Mouse (Mus musculus): ENCODE data around the gene Cdk16. TPM values are rescaled to one million over a fixed set of nuclear protein-coding genes. Genes with fewer than 3 reads are reported as not detected.

The Cdk16 gene
- 129 and 141 TPM in 2 replicates for polyA plus RNA-seq (2011; ENCODE audit: insufficient read length, low read depth, missing spikeins)

DNA sequence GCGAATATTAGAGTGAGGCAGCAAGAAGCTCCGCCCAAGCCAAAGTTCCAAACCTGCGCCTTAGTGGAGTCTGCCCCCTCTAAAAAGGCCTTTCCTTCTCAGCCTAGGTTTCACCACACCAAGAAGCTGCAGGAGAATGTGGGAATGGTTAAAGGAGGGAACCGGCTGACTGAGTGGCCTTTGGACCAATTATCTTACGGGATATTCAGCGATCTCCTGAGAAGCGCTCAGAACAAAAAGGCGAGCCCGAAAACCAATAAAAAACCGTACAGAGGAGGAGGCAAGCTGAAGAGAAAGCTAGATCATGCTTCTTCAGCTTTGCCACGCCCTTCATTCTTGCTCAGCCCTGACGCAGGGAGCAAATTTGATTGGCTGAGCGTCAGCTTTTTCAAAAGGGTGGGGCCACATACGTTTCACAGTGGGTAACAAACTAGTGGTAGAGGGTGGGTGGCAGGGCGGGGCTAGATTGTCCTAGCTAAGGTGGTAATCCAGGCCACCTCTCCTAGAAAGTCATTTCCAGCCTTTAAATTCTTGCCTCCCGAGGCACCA is at the start of gene Cdk16:
Cdk16 (plus strand) TSS at position 436 of the 549 bp plus-strand sequence.
- TF ChIP-seq CTCF (IDR thresholded peaks at IDR 0.05; ENCODE audit: borderline replicate concordance, insufficient read depth, low read length) (no peak), POLR2A (IDR thresholded peaks at IDR 0.05; ENCODE audit: low read depth, low read length) (peak; percentile 55)
- Histone ChIP-seq H3K27ac (ENCODE audit: insufficient read depth, low read length) (peak within 1 kb of the TSS; percentile 98), H3K4me1 (ENCODE audit: control insufficient read depth, insufficient read depth, low read length) (no peaks in the 10 kb centered on the region), H3K4me3 (ENCODE audit: insufficient read depth, low read length) (peak within 1 kb of the TSS; percentile 98)

DNA sequence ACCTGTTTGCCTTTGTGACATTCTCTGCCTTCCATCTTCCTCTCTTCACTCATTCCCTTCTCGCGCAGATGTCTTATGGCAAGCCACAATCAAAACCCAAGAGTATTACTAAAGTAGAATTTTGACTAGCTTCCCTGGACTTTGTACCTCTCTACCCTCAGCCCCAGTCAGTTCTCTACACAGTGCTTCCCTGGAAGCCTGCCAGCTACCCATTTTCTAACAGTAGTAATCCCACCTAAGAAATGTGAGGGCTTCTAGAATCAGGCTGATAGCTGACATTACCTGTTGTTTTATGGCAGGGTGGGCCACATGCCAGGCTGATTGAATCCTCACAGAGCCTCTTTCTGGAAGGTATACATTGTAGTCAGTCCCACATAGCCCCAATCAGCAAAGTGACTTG is 49.6 kb upstream of the Cdk16 start:
- H3K4me1 ChIP-seq (ENCODE audit: control insufficient read depth, insufficient read depth, low read length), result no peaks in the 10 kb centered on the region
- no peak overlapping the region for H3K27ac ChIP-seq (ENCODE audit: insufficient read depth, low read length)
- TF ChIP-seq CTCF (IDR thresholded peaks at IDR 0.05; ENCODE audit: borderline replicate concordance, insufficient read depth, low read length), result no peak
- TF ChIP-seq POLR2A (IDR thresholded peaks at IDR 0.05; ENCODE audit: low read depth, low read length), result no peak
- no peak overlapping the region for H3K4me3 ChIP-seq (ENCODE audit: insufficient read depth, low read length)

DNA sequence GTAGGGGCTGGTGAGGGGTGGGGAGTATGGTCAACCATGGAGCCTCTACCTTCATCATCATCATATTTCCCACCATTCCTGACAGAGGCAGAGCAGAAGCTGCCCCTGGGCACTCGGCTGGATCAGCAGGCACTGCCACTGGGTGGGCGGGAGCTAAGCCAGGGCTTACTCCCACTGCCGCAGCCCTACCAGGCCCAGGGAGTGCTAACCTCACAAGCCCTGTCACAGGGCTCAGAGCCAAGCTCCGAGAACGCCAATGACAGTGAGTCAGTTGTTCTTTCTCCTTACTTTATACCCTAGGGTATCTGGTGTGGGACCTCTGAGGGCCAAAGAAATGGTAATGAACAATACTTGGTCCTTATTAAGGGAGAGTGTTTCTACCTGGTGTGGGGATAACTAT is 43.0 kb upstream of the Cdk16 start:
- TF ChIP-seq CTCF (IDR thresholded peaks at IDR 0.05; ENCODE audit: borderline replicate concordance, insufficient read depth, low read length) (no peak), POLR2A (IDR thresholded peaks at IDR 0.05; ENCODE audit: low read depth, low read length) (no peak)
- Histone ChIP-seq H3K4me1 (ENCODE audit: control insufficient read depth, insufficient read depth, low read length) (no peaks in the 10 kb centered on the region), H3K27ac (ENCODE audit: insufficient read depth, low read length) (no peak overlapping the region), H3K4me3 (ENCODE audit: insufficient read depth, low read length) (no peak overlapping the region)

DNA sequence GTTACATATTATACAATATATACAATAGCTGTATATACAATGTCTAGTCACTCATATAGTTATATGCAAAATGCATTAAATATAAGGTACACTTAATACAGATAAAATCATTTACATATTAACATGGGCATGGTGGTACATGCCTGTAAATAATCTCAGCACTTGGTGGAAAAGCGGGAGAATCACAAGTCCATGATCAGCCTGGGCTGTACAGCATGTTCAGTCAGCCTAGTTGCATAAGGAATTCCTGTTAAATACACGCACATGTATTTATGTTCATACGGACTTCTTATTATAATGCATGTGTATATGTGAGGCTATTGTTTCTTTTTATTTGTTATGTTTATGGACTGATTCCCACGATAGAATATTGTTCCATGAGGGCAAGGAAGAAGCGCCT is 30.2 kb upstream of the Cdk16 start:
- Histone ChIP-seq H3K27ac (ENCODE audit: insufficient read depth, low read length) (no peak overlapping the region), H3K4me3 (ENCODE audit: insufficient read depth, low read length) (peak overlapping the region; percentile 85), H3K4me1 (ENCODE audit: control insufficient read depth, insufficient read depth, low read length) (no peaks in the 10 kb centered on the region)
- no peak for TF ChIP-seq POLR2A (IDR thresholded peaks at IDR 0.05; ENCODE audit: low read depth, low read length)
- no peak for TF ChIP-seq CTCF (IDR thresholded peaks at IDR 0.05; ENCODE audit: borderline replicate concordance, insufficient read depth, low read length)

DNA sequence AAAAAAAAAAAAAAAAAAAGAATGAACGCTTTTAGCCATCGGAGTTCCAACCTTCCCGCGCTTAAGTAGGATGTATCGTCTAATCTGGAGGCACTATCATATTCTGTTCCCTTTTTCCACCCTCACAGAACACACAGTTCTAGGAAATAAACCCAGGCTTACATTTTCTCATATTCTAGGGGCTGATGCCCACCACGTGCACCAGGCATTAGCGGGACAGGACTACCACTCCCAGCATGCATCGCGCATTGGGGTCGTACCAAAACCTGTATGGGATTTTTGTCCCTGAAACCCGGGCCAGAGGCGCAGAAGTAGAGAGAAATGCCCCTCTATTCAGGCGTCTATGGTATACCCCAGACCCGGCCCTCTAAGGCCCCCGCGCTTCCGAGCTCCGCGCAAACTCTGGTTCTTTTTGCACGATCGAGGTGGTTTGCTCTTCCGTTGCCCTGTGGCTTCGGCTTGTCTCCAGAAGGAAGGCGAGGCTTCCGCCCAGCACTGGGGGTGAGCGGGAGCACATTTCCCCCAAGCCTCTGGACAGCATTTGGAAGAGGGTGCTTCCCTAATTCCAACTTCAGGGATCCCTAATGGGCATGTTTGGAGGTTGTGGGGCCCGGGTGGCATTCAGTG is 29.6 kb upstream of the Cdk16 start, which contains the start of gene Uba1:
Uba1 (plus strand) TSS at position 301 of the 627 bp plus-strand sequence.
- Histone ChIP-seq H3K4me1 (ENCODE audit: control insufficient read depth, insufficient read depth, low read length) (no peaks in the 10 kb centered on the region), H3K27ac (ENCODE audit: insufficient read depth, low read length) (peak within 1 kb of the TSS; percentile 46), H3K4me3 (ENCODE audit: insufficient read depth, low read length) (peak within 1 kb of the TSS; percentile 85)
- TF ChIP-seq POLR2A (IDR thresholded peaks at IDR 0.05; ENCODE audit: low read depth, low read length) (peak; percentile 87), CTCF (IDR thresholded peaks at IDR 0.05; ENCODE audit: borderline replicate concordance, insufficient read depth, low read length) (no peak)

DNA sequence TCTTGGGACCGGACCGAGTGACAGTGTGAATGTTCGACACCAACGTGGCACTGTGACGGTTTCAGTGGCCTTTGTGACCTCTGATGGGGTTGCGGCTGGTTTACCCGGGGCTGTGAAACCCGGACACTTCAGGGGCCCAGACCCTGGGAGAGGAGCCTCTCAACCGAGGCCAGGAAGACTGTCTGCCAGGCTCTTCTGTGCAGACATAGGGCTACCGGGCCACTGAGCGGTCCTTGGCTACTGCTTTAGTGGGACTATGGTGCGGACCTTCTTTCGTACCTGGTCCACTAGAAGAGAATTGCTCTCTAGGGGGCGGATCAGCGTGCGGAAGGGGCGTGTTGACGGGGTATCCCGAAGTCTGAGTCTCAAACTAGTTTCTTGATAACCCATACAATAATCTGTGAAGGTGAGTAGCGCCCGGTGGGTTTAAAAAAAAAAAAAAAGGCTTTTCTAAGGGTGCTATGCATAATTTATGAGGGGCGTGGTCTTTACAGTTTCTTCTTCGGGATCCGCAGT is 28.8 kb upstream of the Cdk16 start:
- no peaks in the 10 kb centered on the region for H3K4me1 ChIP-seq (ENCODE audit: control insufficient read depth, insufficient read depth, low read length)
- peak overlapping the region; percentile 46 for H3K27ac ChIP-seq (ENCODE audit: insufficient read depth, low read length)
- peak overlapping the region; percentile 85 for H3K4me3 ChIP-seq (ENCODE audit: insufficient read depth, low read length)
- TF ChIP-seq CTCF (IDR thresholded peaks at IDR 0.05; ENCODE audit: borderline replicate concordance, insufficient read depth, low read length) (no peak), POLR2A (IDR thresholded peaks at IDR 0.05; ENCODE audit: low read depth, low read length) (no peak)

DNA sequence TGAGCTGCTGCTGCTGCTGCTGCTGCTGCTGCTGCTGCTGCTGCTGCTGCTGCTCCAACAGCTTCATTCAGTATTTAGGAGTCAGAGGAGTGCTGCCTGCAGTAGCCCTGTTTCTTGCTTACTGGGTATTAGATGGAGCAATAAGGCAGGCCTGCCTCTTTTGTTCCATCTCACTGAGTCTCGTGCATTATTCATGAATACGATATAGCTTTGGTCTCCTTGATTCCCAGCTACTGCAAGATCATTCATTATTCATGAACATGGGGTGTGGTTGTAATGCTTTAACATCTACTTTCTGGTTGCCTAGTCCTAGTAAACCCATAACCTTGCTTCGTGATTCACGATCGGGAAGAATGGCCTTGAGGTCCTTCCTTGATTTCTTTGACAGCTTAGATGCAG is 25.4 kb upstream of the Cdk16 start:
- TF ChIP-seq CTCF (IDR thresholded peaks at IDR 0.05; ENCODE audit: borderline replicate concordance, insufficient read depth, low read length), result no peak
- no peak for TF ChIP-seq POLR2A (IDR thresholded peaks at IDR 0.05; ENCODE audit: low read depth, low read length)
- no peak overlapping the region for H3K27ac ChIP-seq (ENCODE audit: insufficient read depth, low read length)
- H3K4me3 ChIP-seq (ENCODE audit: insufficient read depth, low read length), result no peak overlapping the region
- H3K4me1 ChIP-seq (ENCODE audit: control insufficient read depth, insufficient read depth, low read length), result no peaks in the 10 kb centered on the region

DNA sequence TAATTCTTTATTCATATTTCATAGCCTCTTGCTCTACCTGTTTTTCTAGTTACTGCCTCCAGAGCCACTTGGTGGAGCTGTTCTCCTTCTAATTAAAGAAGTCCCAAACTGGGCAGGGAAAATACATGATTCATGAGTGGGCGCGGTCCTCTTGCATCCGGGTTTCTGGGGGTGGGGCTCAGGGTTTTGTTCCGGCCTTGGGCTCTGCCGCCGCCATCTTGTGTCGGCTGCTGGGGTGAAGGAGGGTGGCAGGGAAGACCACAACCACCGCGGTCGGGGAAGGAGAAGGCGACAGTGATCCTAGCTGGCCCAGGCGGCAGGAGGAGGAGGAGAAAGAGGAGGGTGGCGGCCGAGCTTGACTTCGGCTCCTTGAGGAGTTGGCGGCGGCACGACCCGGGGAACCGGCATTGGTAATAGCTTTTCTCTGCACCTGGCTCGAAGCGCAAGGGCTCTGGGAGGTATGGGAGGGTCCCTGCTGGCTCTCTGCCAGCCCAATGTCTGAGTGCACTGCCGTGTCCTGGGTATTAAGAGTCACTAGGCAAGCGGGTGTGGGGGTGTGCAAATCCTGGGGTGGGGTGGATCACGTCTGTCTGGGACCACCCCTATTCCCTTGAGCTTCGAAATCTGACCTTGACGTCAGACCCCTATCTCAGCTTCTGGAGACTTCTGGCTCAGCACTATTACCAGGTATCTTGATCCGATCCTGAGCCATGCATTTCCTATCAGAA is 24.9 kb upstream of the Cdk16 start:
- H3K4me3 ChIP-seq (ENCODE audit: insufficient read depth, low read length), result peak overlapping the region; percentile 100
- peak overlapping the region; percentile 73 for H3K27ac ChIP-seq (ENCODE audit: insufficient read depth, low read length)
- no peaks in the 10 kb centered on the region for H3K4me1 ChIP-seq (ENCODE audit: control insufficient read depth, insufficient read depth, low read length)
- peak; percentile 84 for TF ChIP-seq POLR2A (IDR thresholded peaks at IDR 0.05; ENCODE audit: low read depth, low read length)
- no peak for TF ChIP-seq CTCF (IDR thresholded peaks at IDR 0.05; ENCODE audit: borderline replicate concordance, insufficient read depth, low read length)

DNA sequence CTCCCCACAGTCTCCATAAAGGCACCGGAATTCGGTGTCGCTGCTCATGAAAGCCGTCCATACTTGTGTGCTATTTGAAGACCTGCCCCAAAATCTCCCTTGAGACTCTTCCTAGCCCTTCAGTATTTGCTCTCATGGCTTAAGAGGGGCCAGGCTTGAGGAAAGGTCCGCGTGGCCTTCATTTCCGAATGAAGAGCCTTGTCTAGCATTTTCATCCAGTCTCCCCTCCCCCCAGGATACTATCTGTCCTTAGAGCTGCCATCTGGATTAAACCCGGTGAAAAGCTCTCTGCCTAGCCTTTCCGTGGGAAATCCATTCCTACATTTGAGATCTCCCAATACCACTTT is 24.3 kb upstream of the Cdk16 start:
- peak overlapping the region; percentile 73; the same call in 1 of the 2 replicates for H3K27ac ChIP-seq (ENCODE audit: insufficient read depth, low read length)
- no peak for TF ChIP-seq CTCF (IDR thresholded peaks at IDR 0.05; ENCODE audit: borderline replicate concordance, insufficient read depth, low read length)
- H3K4me3 ChIP-seq (ENCODE audit: insufficient read depth, low read length), result peak overlapping the region; percentile 100
- H3K4me1 ChIP-seq (ENCODE audit: control insufficient read depth, insufficient read depth, low read length), result no peaks in the 10 kb centered on the region

All from embryonic fibroblast, embryonic 13.5 days (primary cell).